Mouse (Mus musculus) urinary bladder, postnatal 10 days (tissue): ENCODE data around the gene Rap2a.

Experiments used
- DNase-seq: peaks from one replicate; pipeline ENCODE4 v3.0.0; 2022; ENCODE audit warnings: low spot score

Rap2a gene

DNA sequence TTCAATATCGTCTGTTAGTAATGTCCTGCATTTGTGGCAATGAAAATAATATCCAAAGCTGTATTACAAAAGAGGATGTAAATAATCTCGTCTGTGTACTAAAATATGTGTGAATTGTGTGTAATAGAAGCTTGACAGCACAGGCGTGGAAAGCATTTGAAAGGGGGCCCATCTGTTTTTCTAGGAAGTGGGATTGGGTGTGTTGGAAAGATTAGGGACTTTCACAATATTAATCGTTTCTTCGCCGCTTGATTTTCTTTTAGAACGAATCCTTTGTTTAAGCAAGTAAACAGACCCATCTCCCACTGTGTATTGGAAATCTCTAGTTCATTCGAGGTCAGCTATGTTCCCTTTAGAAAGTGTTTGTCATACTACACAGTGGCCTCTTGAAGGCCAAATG is 64.2 kb downstream of the Rap2a start:
- DNase-seq: no peak

DNA sequence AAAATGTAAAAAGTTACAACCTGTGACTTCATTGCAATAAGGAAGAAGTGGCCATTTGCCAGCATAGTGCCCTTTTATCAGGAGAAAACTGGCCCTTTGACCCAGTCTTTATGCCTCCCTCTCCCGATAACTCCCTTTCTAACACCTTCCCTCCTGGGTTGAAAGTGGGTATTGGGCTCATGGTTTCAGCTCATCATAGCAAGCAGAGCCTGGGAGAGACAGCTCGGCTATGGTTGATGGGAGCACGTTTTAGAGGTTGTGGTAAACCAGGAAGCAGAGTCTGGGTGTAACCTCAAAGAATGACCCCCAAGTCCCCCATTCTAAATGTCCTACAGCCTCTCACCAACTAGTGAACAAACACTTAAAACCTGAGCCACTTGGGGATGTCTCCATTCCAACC is 64.7 kb downstream of the Rap2a start:
- DNase-seq: no peak

DNA sequence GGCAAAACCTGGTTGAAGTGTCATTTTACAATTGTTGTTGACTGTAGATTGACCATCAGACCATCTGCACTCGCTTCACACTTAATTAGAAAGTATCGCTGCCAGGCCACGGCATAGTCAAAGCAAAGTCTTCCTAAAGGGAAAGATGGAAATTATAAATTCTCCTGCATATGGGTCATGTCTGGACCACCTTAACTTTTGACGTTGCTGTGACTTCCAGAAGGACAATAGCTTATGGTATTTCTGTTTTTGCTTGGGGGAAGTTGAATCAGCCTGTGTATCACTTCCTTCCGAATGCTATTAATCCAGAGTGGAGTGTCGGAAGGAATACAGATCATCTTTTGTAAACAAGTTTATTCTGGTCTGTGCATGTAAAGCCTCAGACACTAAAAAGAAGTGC is 65.6 kb downstream of the Rap2a start:
- no peak for DNase-seq

DNA sequence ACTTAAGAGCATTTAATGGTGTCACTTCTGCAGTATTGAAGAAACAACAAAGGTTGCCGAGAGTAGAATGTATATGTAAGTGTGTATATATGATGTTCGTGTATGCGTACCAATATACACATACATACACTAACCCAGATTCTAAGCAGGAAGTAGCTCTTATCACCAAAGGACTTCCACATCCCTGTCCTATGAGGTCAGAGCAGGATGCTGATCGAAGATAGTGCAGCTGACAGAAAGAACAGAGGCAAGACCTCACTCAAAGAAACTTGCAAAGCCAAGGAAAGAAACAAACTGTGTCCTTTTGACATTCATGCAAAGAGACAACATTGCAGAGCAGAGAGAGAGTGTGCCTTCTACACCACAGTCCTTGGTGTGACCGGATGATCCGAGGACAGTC is 66.3 kb downstream of the Rap2a start:
- DNase-seq: no peak

DNA sequence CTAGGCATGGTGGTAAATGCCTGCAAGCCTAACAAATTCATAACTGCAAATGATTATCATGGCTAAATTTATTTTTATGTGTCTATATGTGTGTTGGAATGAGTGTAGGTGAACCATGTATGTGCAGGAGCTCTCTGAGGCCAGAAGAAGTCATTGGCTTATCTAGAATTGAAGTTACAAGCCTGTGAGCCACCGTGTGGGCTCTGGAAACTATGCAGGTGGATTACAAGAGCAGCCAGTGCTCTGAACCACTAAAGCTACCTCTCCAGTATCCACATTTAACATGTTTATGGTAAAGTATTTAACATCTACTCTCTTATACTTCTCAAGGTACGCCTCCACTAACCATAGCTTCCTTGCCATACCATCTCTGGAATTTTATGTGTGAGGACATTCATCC is 66.7 kb downstream of the Rap2a start:
- DNase-seq: no peak
